Mouse (Mus musculus) small intestine, adult 2 months (tissue): ENCODE measurements around the gene C8a. TPM values are rescaled to one million over a fixed set of nuclear protein-coding genes. Genes with fewer than 3 reads are reported as not detected.

ENCODE experiments used
- H3K27ac ChIP-seq: fragments of 200-500 bp; 2 replicates; pipeline ENCODE4 v1.5.1; 2012; ENCODE audit warnings: low read depth, low read length, control low read depth, inconsistent platforms; ENCODE audit not compliant: insufficient read depth
- H3K27me3 ChIP-seq: fragments of 200-500 bp; 2 replicates; pipeline ENCODE4 v1.6.1; 2012; ENCODE audit warnings: mild to moderate bottlenecking, moderate library complexity, low read length, inconsistent platforms; ENCODE audit not compliant: control insufficient read depth, insufficient read depth
- H3K36me3 ChIP-seq: fragments of 200-500 bp; 2 replicates; pipeline ENCODE4 v1.6.1; 2012; ENCODE audit warnings: mild to moderate bottlenecking, low read length, control low read depth, inconsistent platforms; ENCODE audit not compliant: control insufficient read depth, insufficient read depth
- H3K4me1 ChIP-seq: fragments of 200-500 bp; 2 replicates; pipeline ENCODE4 v1.6.1; 2012; ENCODE audit warnings: low read length, inconsistent platforms, mixed read lengths; ENCODE audit not compliant: control insufficient read depth, insufficient read depth, insufficient read length
- H3K4me3 ChIP-seq: fragments of 200-500 bp; 2 replicates; pipeline ENCODE4 v1.5.1; 2012; ENCODE audit warnings: low read depth, mild to moderate bottlenecking, control low read depth, inconsistent platforms, low read length, moderate library complexity
- CTCF ChIP-seq: fragments of 200-500 bp; IDR thresholded peaks from 2 replicates; pipeline ENCODE4 v1.5.1; 2012; ENCODE audit warnings: low read depth, mild to moderate bottlenecking, control low read depth, inconsistent platforms, low read length, moderate library complexity, mixed read lengths; ENCODE audit not compliant: insufficient replicate concordance, insufficient read length; ENCODE audit errors: extremely low read depth
- POLR2A ChIP-seq: fragments of 200-500 bp; IDR thresholded peaks from 2 replicates; pipeline ENCODE4 v1.6.1; 2012; ENCODE audit warnings: low read depth, mild to moderate bottlenecking, control low read depth, inconsistent platforms, low read length, moderate library complexity
- WGBS: fragments of 180-500 bp; shearing (Covaris S2); methylation state at CpG from one replicate; pipeline ENCODE4 v1.1.7; 2018; 5-methylcytosine and 5-hydroxymethylcytosine counted together
- polyA plus RNA-seq: library from polyadenylated mRNA; depleted of rRNA; stranded (reverse); fragments of >200 nt; gene quantifications from 2 replicates; pipeline ENCODE4 v1.2.3, GENCODE M21; 2012

C8a gene
- polyA plus RNA-seq, 1 experiment: 0.04 TPM

DNA sequence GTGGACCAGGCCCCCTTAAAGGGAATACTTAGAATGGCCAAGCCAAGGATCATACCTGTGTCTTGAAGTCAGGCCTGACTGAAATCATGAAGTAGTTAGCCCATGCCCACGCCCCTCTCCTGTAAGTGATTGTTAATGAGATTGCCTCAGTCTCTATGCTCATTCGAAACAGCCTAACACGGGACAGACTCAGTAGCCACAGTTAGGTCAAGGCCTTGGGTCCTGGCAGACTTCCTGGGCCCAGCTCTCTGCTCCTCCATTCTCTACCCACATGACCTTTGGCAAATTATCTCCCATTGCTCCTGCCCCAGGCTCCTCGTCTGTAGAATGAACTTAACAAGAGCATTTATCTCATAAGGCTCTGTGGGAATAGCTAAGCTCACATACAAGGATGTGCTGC, 57.2 kb downstream of the C8a start:
- Histone ChIP-seq H3K4me3 (no peak overlapping the region), H3K4me1 (peaks cover 6% of the 10 kb centered on the region; the same call in 1 of the 2 replicates), H3K27ac (no peak overlapping the region), H3K36me3 (no peaks in the 10 kb centered on the region), H3K27me3 (no peaks in the 10 kb centered on the region)
- no peak for TF ChIP-seq POLR2A
- no peak for TF ChIP-seq CTCF
- 62% methylated on average over 4 of the region's 4 CpGs for whole genome bisulfite sequencing

DNA sequence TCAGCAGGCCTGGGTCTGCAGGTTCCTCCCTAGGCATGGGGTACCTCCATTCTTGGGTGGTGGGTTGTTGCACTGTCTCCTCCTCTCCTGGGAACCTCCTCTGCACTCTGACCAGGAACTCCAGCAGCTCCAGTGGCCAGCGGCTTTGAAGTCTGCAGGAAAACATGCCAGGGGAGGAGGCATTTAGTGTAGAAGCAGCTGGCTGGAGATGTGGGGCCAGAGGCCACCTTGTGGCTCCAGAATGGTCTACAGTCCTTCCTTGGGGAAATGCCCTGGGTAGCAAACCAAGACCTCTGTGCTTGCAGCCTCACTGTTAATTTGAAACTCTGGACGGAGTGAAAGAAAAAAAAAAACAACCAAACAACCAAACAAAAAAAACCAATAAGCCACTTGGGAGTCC, 58.7 kb downstream of the C8a start:
- Histone ChIP-seq H3K27ac (no peak overlapping the region), H3K4me3 (no peak overlapping the region), H3K27me3 (no peaks in the 10 kb centered on the region), H3K4me1 (no peaks in the 10 kb centered on the region), H3K36me3 (no peaks in the 10 kb centered on the region)
- TF ChIP-seq CTCF: no peak
- 72% methylated on average over 2 of the region's 2 CpGs for WGBS

DNA sequence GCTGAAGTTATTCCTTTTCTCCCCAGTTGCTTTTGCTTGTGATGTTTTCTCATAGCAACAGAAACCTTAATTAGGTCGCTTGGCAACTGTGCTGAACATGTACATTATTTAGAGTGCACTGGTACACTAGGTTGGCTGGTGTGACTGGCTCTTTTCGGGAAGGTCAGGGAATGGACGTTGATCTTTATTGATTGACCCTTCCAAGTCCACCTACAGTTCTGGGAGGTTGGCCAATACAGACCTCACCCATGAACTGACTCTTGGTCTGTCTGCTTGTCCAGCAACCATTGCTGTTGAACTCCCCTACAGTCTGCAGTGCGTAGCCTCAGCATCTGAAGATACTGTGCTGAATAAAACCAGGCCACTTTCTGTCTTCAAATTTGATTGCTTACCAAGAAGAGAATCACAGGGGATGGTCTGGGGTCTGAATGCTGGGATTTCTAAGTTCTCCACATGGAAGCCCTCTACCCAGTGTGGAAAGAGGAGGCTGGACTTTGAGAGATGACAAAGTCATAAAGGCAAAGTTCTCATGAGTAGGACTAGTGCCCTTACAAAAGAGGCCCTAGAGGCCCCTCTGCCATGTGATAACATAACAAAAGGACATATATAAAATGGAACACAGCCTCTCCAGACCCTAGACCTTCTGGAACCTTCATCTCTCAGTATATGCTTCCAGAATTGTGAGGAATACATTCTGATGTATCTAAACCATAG, 59.5 kb downstream of the C8a start:
- H3K27me3 ChIP-seq: no peaks in the 10 kb centered on the region
- no peaks in the 10 kb centered on the region for H3K4me1 ChIP-seq
- no peak overlapping the region for H3K4me3 ChIP-seq
- no peak overlapping the region for H3K27ac ChIP-seq
- no peaks in the 10 kb centered on the region for H3K36me3 ChIP-seq
- WGBS: 60% methylated on average over 4 of the region's 4 CpGs
- no peak for TF ChIP-seq CTCF
- no peak for TF ChIP-seq POLR2A

DNA sequence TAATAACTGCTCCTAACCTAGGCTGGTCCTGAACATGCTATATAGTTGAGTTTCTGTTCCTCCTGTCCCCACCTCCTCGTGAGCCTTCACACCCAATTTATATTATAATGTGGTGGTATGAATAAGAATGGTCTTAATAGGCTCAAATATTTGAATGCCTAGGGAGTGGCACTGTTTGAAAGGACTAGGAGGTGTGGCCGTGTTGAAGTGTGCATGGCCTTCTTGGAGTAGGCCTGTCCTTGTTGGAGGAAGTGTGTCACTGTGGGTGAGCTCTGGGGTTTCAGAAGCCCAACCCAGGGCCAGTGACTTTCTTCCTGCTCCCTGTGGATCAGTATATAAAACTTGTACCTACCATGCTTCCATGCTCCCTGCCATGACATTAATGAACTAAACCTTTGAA, 62.6 kb downstream of the C8a start:
- no peak overlapping the region for H3K4me3 ChIP-seq
- H3K36me3 ChIP-seq: no peaks in the 10 kb centered on the region
- TF ChIP-seq CTCF (no peak), POLR2A (no peak)
- 80% methylated on average over 2 of the region's 2 CpGs for WGBS
- H3K27ac ChIP-seq: no peak overlapping the region
- no peaks in the 10 kb centered on the region for H3K4me1 ChIP-seq
- H3K27me3 ChIP-seq: no peaks in the 10 kb centered on the region

DNA sequence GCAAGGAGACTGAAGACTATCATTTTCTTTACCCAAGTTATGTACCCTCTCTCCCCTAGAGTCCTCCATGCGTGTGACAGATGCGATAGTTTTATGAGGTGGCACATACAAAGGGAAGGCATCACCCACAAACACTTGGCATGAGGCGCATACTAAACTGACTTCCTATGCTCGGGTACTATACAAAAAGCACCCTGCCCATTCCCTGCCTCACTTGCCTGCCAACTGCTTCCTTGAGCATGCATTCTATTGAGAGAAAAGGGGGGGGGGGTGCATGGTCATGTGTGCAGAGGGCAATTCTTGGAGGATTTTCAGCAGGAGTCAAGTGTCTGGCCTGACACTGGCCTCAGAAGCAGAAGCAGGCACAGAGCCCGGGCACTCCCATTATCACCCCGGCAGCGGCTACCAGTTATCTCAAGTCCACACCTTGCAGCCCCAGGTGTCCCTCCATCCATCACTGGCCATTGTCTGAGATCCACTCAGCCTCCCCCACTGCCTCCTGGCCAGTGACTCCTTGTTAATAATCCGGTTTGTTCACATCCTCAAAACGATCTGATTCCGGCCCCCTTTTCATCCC, 65.4 kb downstream of the C8a start:
- no peaks in the 10 kb centered on the region for H3K36me3 ChIP-seq
- TF ChIP-seq CTCF: no peak
- TF ChIP-seq POLR2A: no peak
- H3K27ac ChIP-seq: no peak overlapping the region
- H3K4me3 ChIP-seq: no peak overlapping the region
- H3K27me3 ChIP-seq: no peaks in the 10 kb centered on the region
- 60% methylated on average over 10 of the region's 10 CpGs for WGBS
- no peaks in the 10 kb centered on the region for H3K4me1 ChIP-seq

DNA sequence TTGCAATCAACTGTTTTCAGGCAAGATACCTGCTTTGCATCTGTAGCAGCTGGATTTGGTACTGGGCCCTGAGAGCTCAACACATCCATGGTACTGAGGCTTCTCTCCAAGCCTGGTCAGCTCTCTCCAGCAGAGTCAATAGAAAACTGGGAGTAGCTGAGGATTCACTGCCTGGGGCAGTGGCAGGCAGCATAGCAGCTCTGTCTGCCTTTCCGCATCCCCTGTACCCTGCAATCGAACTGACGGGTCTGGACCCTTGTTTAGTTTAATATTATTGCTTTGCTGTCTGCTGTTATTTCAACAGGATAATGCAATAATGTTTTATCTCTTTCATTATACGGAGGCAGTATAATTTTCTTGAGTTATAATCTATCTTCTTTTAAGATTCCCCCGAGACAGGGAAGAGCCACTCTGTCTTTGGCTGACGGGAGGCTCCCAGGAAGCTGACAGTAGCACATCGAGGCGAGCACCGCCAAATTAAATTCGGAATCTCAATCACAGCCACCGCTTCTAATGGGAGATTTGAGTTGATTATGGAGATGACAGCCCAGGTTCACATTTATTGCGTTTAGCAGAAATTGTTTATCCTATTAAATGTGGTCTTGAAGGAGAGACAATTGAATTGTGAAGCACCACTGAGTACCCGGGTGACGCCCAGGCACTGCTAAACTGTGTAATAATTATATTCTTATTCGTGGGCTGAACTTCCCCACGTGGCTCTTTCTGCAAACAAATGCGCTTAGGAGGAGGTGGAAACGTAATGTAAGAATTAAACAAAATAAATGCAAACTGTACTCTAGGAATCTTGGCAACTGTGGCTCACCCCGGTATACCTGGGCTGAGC, 70.6 kb downstream of the C8a start:
- Histone ChIP-seq H3K27ac (no peak overlapping the region), H3K27me3 (no peaks in the 10 kb centered on the region), H3K4me1 (no peaks in the 10 kb centered on the region), H3K4me3 (no peak overlapping the region), H3K36me3 (no peaks in the 10 kb centered on the region)
- 77% methylated on average over 19 of the region's 19 CpGs for WGBS
- TF ChIP-seq CTCF (no peak), POLR2A (no peak)

DNA sequence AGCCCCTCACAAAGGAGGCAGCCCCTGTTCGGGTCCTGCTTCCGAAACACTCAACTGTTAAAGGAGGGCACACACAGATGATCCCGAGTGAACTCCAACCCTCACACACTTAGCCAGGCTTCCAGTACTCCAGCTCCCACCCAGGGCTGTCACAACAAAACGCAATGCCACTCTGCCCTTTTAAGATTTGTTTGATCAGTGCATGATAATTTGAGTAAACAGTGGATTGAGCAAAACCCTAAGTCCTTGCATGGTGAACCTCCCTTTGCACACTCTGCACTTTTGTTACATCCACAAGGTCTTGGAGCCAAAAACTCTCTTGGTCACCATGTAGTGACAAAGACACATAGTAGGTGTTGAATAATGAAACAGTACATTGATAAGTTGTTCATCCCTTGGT, 72.1 kb downstream of the C8a start:
- Histone ChIP-seq H3K4me3 (no peak overlapping the region), H3K4me1 (no peaks in the 10 kb centered on the region), H3K36me3 (no peaks in the 10 kb centered on the region), H3K27ac (no peak overlapping the region), H3K27me3 (no peaks in the 10 kb centered on the region)
- 58% methylated on average over 4 of the region's 4 CpGs for WGBS
- TF ChIP-seq POLR2A (no peak), CTCF (no peak)
